Mouse (Mus musculus) layer of hippocampus, postnatal 14 days (tissue): ENCODE data around the gene Lamb1. TPM values are rescaled to one million over a fixed set of nuclear protein-coding genes. Genes with fewer than 3 reads are reported as not detected.

Experiments used
- DNase-seq, 2 experiments: peaks; one replicate each; pipeline ENCODE4 v3.0.0; 2021 to 2022; ENCODE audit warnings: low spot score in 2 of 2, mixed read lengths in 1 of 2
- total RNA-seq, 2 experiments: library from RNA; stranded (reverse); gene quantifications; 2 replicates each; pipeline ENCODE4 v1.2.3; 2021

Gene Lamb1
- total RNA-seq, 2 experiments from 2014 or later, result 47.5 to 54.9 TPM

DNA sequence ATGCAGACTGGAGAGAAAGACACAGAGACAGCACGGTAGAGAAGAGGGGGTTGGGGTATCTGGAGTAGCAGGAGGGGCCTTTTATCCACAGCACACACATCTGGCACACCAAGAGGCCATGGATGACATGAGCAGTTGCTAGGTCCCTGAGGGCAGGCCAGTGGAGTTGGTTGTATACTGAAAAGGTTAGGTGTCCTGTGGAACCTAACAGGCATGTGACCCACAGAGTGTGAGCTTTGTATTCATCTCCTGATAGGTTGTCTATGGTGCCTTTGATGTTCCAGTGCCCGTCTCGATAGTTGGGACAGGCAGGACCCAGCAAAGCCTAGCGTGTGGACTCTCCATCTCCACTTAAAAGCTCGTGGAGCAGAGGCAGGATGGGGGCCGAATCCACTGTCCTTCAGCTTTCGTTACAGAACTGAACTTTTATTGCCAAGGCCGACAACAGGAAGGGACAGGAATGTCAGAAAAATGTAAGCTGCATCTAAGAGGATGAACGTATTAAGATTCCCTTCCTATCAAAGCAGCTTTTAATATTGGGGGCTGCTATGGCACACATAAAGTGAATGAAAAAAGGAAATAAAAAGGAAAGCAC is 46.7 kb downstream of the Lamb1 start:
- no peak for DNase-seq

DNA sequence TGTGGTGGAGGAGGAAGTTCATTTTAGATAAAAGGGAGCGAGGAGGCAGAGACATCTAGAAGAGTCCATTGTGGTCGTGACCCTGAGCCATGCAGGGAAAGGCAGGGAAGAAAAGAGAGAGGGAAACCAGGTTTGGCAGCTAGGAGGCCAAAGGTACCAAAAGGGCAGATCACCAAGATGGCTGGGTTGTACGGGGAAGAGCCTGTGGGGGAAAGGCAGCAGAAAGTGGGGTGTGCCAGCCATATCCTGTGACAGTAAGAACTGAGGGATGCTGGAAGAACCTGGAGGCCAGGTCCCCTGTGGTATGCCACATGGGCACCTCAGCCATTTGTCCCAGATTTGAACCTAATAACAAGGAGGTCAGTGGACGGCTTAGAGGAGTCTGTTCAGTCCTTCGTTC is 47.2 kb downstream of the Lamb1 start:
- DNase-seq, result no peak

DNA sequence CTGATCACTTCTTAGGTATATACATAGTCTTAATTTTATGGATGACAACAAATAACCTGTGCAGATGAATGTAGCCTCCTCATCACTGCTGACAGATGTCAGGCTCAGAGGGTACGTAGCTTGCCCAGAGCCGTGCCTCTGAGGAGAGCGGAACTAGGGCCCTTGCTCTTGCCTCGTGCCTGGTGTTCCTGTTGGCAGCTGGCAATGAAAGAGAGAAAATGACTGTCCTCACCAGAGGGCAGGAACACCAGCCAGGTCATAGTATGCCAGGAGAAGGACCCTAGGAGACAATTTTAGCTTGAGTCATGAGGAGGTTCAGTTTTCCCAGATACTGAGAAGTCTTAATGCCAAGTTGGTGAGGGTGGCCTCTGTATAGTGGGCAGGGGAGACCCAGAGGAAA is 48.1 kb downstream of the Lamb1 start:
- DNase-seq, result no peak

DNA sequence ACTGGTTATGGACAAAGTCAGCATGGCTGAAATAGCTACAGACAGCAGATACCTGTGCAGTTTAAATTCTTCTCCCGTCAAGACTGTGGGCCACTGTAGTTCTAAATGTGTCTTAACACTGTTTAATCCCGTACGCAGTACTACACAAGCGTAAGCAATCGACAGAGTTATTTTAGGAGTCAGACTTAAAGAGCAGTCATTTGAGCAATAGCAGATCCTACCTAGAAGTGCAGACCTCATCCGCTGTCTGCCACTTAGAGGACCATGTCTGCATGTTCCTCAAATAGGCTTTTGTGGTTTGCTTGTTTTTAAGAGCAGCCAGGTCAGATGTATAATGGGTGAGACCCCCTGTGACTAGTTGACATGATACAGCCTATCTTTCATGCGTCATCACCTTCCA is 49.3 kb downstream of the Lamb1 start:
- DNase-seq, result no peak

DNA sequence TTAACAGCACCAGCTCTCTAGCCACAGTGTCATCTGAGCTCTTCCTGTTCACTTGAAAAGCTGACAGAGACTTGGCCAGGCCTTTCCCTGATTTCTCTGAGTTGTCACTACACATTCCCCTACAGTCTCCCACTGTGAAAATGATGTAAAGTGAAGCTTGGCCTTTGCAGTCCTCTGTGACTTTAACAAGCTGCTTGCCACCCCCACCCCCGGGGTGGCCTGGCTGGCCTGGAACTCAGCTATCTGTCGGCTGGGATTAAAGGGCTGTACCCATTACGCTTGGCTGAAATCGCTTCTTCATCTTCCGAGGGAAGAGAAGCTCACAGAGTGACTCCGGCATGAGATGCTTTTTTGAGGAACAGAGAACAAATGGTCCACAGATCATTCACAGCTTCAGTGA is 50.9 kb downstream of the Lamb1 start:
- DNase-seq, result no peak

DNA sequence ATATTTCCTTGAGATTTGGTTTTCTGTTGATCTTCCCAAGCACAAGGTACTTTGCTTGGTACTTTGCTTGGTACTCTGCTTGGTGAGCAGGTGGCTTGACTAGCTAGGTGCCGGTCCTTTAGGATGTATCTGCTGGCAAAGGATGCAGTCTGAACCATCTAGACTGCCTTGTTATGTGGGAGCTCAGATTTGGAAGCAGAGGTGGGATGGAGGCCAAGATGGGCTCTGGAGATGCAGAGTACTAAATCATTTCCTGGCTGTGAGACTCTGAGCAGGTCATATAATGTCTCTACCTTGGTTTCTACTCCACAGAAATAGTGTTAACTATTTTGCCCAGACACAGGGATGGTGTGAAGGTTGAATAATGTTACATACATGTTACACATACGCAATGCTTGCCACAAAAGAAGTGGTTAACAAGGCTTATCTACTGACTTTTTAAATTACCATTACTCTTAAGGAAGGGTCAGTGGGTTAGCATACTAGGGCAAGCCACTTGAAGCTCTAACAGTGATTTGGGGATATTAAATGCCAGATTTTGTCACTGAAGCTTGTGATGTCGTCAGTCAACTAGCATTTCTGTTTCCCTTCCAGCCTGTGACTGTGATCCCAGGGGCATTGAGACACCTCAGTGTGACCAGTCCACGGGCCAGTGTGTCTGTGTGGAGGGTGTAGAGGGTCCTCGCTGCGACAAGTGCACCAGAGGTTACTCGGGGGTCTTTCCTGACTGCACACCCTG is 52.8 kb downstream of the Lamb1 start:
- DNase-seq, result no peak

DNA sequence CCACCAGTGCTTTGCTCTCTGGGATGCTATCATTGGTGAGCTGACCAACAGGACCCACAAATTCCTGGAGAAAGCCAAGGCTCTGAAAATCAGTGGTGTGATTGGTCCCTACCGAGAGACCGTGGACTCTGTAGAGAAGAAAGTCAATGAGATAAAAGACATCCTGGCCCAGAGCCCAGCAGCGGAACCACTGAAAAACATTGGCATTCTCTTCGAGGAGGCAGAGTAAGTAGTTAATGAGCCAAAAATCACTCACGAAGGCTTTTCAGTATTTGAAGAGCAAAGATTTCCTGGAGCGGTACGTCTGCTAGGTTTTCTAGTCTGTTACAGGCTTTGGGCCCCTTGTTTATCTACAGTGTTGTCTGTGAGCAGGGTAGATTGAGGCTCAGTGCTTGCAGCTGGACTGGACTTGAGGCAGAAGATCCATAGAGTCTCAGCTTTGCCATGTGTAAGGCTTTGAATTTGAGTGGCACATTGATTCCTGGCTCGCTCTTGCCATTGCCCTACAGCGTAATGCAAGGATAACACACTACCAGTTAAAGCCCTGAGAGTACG is 53.5 kb downstream of the Lamb1 start:
- DNase-seq, result peak in 1 of 2 experiments; percentile 31

DNA sequence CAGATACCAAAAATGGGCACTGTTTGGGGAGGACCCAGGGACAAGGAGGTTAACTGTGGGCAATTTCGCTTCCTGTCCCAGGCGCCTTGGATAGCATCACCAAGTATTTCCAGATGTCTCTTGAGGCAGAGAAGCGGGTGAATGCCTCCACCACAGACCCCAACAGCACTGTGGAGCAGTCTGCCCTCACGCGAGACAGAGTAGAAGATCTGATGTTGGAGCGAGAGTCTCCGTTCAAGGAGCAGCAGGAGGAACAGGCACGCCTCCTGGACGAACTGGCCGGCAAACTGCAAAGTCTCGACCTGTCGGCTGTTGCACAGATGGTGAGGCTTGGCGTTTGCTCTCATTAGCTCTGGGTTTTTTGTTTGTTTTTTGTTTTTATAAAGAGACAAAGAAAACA is 55.8 kb downstream of the Lamb1 start:
- no peak for DNase-seq

DNA sequence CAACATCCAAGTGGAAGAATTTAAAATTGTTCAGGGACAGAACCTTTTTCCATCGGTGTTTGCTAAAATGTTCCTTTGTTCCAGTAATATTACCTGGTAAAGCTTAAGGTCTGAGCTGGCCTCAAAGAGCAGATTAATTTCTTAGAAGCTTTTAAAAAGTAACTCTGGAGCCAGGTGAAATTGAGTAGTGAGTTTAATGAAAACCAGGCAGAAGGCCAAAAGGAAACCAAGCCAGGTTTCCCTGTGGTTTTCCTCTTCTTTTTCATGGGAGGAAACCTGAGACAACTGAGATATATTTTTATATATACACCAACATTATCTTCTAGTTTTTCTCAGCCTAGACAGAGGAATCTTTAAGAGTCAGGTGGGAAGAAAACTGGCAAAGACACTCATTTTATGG is 56.5 kb downstream of the Lamb1 start:
- no peak for DNase-seq

DNA sequence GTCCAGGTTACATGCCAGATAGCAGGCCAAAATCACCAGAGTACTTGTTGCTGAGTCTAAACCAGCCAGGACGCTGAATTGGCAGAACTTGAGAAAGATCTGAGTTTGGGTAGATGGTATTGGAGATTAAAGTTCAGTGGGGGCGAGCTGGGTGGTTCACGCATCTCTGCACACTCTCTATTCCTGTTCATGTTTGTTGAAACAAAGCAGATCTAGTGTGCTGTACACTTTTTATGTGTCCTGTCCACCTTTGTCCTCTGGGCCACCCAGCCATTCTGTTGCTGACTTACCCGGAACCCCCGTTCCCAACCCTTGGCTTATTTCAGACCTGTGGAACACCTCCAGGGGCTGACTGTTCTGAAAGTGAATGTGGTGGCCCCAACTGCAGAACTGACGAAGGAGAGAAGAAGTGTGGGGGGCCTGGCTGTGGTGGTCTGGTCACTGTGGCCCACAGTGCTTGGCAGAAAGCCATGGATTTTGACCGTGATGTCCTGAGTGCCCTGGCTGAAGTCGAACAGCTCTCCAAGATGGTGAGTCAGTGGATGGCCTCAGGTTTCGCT is 58.2 kb downstream of the Lamb1 start:
- no peak for DNase-seq

DNA sequence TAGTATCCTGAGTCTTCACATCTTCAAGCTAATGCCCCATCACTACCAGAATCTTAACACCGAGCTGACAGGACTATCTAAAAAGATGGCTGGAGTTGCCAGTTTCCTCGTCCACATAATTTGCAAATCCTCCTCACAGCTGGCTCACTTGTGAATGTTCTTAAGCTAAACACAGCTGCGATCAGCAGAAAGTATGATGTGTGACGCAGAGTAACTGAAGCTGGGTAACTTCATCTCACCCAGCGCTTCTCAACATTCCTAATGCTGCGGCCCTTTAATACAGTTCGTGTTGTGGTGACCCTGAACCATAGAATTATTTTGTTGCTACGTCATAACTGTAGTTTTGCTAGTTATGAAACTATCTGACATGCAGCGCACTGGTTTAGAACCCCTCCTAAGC is 62.1 kb downstream of the Lamb1 start:
- DNase-seq, result no peak

DNA sequence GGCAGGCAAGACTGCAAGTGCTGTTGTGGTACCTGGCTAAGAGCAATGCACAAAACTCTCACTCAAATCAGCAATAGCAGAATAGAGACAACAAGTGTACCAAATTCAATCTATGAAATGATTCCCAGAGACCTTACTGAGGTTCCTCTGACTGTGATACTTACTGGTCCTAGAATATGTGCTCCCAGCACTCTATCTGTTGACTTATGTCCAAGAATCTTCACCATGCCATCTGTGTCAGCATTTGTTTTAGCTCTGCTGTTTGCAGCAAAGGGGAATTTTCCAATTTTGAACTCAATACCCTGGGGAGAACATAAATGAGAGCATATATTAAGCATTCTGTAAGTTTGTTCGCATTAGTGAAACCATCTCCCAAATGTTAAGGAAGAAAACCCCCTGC is 68.2 kb downstream of the Lamb1 start:
- DNase-seq, result peak in 1 of 2 experiments; percentile 44

DNA sequence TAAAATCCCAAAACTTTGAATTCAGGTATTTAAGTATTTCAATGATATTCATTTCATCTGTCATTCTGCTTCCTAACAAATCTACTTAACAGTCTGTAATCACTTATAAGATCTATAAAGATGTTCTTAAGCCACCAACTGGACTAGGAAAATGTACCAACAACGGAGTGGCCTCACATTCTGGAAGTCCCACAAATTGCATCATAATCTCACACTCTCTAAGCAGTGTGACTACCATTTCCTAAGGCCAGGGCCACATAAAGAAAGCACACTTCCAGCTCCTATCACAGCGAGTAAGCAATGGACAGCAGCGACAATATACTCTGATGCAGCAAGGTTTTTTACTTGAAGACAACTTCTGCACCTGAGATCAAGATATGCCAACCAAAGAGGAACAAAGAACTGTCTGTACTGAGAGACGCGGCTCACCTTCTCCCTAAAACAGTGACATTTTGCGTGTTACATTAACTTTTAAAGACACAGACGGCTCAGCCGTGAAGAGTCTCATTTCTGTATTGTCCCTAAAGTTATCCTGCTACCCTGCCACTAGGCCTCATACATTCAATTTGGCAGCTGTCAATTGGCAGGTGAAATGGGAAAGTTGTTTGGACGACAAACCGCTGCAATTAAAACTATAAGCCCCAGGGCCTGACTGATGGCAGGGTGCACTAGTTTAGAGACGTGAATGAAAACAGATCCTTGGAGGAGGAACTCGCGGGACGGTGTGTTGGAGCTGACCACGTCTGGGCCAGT is 85.3 kb downstream of the Lamb1 start:
- DNase-seq, result no peak

DNA sequence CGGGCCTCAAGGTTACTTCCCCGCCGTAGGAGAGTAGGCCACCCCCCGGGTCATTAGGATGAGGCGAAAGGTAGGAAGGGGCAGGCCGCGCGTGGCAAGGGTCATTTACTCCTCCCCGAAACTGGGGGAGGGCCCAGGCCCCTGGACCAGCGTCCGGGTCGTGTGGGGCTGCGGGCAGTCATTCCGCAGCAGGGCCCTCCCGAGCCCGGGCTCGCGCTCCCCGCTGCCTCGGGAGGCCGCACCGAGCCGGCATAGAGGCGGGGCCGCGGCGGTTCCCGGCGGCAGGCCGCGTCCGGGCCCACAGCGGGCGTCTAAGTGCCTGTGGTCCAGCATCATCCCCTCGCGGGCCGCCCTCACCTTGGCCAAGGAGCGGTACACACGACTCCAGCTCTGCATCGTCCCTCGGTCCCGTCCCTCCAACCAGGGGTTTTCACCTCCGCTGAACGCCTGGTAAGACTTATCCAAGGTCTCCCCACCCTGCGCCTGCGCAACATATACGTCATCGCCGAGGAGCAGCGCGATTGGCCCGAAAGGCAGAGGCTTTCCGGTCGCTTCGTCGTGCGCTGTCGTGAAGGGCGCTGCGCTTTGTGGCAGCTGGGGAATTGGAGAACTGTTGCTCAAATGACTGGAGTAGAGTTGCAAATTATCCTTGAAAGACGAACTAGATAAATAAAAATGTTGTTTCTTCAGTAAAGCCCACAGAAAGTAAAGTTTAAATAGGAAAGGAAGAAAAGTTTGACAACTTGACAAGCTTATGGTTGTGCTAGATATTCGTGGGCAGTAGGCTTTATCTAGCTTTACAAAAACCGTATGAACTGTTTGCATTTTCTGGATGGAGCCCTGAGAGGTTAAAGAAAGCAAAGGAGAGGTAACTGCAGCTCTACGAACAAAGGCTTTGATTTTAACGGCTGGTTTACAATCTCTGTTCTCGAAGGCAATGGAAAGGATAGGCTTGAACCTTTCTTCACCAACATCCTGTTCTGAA is 86.2 kb downstream of the Lamb1 start, which contains the start of gene Dld:
Dld (minus strand) TSS at position 510 of the 985 bp plus-strand sequence.
- peak; percentile 94 to 98 for DNase-seq

DNA sequence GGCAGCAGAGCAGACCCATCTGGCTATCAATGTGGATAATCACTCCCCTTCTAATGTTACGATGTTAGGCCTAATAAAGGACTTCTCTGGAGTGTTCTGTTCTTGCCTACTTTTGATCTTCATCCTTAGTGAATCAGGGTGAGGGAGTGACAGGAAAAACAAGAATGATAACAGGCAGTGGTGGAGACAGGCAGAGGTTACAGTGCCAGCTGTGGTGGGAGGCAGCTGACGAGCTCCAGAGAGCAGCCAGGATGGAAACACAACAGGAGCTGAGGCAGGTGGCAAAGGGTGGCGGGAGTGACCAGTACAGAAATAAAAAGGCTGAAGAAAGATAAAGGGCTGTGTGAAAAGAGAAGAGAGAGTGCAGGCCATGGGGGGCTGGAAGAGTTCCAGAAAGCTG is 101.4 kb downstream of the Lamb1 start:
- DNase-seq, result no peak

DNA sequence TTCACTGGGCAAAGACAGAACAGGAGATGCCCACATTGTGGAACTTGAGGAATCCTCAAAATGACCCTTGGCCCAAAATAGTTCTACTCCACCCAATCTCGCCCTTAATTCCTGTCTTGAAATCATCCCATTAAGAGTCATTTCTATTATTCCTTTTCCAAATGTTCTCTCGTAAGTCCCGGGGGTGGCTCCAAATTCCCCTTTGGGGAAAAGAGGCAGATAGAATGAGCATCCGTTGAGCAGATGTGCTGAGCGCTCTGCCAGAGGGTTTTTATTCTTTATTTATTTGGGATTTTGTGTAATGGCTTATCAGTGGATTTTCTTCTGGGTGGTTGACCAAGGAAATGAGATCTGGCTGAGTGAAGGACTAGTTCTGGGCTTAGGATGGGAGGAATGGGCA is 102.7 kb downstream of the Lamb1 start:
- DNase-seq, result no peak

DNA sequence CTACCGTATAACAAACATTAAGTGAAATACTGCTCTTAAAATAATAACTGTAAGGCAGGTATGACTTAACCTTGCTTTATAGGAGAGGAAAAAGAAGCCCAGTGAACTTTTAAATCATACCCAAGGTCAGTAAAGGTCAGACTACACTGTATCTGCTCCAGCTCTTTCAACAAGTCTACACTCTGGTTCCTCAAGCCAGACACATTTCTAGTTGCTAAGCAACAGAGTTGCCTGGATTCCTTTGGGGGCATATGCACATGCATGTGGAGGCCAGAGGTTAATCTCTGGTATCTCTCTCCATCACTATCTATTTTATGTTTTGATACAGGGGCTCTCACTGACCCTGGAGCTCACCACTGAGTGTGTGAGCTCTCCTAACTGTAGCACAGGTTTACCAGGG is 104.1 kb downstream of the Lamb1 start:
- DNase-seq, result no peak

DNA sequence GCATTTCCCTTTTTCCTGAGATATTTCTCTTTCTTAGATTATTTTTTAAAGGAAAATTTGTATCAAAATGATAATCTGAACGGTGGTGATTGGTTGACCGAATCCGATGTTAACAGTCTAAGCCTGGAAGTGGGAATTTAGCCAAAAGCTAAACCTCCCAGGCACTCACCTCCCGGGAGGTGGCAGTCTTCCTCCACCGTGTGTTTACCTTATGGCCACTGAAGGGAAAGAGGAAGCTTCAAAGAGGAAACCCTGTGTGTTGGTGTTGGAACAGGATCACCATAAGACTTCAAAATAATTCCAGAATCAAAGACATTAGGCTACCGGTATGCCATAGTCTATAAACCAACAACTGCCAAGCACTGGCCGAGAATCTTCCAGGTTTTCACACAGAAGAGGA is 104.6 kb downstream of the Lamb1 start:
- DNase-seq, result no peak

DNA sequence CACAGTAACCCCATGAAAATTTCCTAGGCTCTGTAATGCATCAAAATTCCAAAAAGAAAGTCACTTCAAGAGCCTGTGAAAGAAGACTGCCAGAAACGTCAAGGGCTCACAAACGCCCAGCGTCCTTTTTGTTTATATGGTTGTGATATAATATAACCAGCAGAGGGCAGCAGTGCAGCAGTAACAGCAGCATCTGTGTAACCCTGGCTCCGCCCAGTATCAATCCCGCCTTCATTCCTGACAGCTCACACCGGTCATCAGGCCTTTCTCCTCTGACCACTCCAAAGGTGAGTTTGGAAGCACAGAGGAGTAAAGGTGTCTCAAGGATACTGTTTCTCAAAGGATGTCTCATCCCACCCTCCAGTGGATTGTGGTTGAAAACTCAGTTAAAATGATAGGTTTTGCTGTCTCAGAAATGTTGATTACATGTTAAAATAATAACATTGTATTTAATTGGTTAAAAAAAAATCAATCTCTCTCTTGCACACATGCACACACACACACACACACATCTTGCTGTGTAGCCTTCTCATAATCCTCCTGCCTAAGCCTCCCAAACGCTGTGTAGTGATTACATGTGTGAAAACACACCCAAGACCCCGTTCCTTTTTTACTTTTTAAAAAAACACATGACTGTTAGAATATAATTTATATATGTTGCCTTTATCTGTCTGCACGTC is 109.7 kb downstream of the Lamb1 start:
- DNase-seq, result peak; percentile 59 to 82

DNA sequence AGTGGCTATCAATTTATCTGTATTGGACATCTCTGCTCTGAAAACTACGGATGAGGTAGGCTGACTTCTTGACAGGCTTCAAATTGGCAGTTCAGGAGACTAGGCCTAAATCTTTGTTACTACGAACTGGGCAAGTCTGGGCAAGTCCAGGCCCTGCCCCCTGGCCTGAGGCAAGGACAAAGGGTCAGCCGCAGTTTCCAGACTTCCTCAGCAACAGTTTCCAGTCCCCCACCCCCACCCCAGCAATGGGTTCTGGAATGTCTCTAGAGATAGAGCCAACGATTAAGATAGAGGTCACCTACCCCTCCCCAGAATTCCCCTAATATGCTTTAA is 110.2 kb downstream of the Lamb1 start:
- no peak for DNase-seq
